Mouse (Mus musculus) spleen, adult 2 months (tissue): ENCODE data around the gene Lgi4. TPM values are rescaled to one million over a fixed set of nuclear protein-coding genes. Genes with fewer than 3 reads are reported as not detected.

Source experiments
- DNase-seq, 2 experiments: peaks; one replicate each; pipeline versions ENCODE4 v3.0.0 to v3.0.0-alpha.2; 2012 to 2021; ENCODE audit warnings: low spot score in 2 of 2, low read depth in 1 of 2
- H3K27ac ChIP-seq: fragments of 200-500 bp; 2 replicates; pipeline ENCODE4 v1.5.1; 2012; ENCODE audit warnings: low read length, inconsistent platforms; ENCODE audit not compliant: insufficient read depth
- H3K27me3 ChIP-seq: fragments of 200-500 bp; 2 replicates; pipeline ENCODE4 v1.6.1; 2012; ENCODE audit warnings: mild to moderate bottlenecking, moderate library complexity, low read length, inconsistent platforms; ENCODE audit not compliant: control insufficient read depth, insufficient read depth
- H3K36me3 ChIP-seq: fragments of 200-500 bp; 2 replicates; pipeline ENCODE4 v1.6.1; 2012; ENCODE audit warnings: mild to moderate bottlenecking, low read length, inconsistent platforms; ENCODE audit not compliant: control insufficient read depth, insufficient read depth
- H3K4me1 ChIP-seq: fragments of 200-500 bp; 2 replicates; pipeline ENCODE4 v1.6.1; 2011; ENCODE audit warnings: inconsistent platforms; ENCODE audit not compliant: control insufficient read depth, insufficient read depth, insufficient read length
- H3K4me3 ChIP-seq: fragments of 200-500 bp; 2 replicates; pipeline ENCODE4 v1.5.1; 2011; ENCODE audit warnings: mild to moderate bottlenecking, inconsistent platforms; ENCODE audit not compliant: insufficient read depth, insufficient read length; ENCODE audit errors: extremely low read depth
- CTCF ChIP-seq: fragments of 200-500 bp; IDR thresholded peaks from 2 replicates; pipeline ENCODE4 v1.5.1; 2011; ENCODE audit warnings: mild to moderate bottlenecking, inconsistent platforms; ENCODE audit not compliant: insufficient read depth, insufficient read length, insufficient replicate concordance; ENCODE audit errors: extremely low read depth
- POLR2A ChIP-seq: fragments of 200-500 bp; IDR thresholded peaks from 2 replicates; pipeline ENCODE4 v1.6.1; 2011; ENCODE audit warnings: low read depth, low read length, inconsistent platforms
- WGBS: fragments of 180-500 bp; shearing (Covaris S2); methylation state at CpG from one replicate; pipeline ENCODE4 v1.1.7; 2018; 5-methylcytosine and 5-hydroxymethylcytosine counted together
- polyA plus RNA-seq: library from polyadenylated mRNA; depleted of rRNA; stranded (reverse); fragments of >200 nt; gene quantifications from 2 replicates; pipeline ENCODE4 v1.2.3, GENCODE M21; 2012

The Lgi4 gene
- polyA plus RNA-seq, 1 experiment: 0.92 TPM

DNA sequence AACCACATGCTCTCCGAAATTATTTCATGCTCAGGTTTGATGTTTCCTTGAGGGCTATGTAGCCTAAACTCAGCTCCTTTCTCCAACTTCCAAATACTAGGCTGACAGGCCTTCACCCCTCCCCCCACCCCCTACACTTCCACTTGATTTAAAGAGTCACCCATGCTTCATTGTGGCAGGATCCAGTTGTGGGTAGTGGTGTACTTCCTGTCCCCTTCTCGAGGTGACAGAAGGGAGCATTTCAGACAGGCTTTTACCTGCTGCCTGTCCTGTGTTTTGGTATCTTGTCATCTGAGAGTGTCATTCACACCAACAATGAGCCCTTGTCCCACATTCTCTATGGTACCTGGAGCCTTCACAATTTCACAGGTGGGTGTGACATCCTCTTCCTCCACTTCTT lies 28.1 kb downstream of the Lgi4 start:
- Histone ChIP-seq H3K36me3 (no peaks in the 10 kb centered on the region), H3K27ac (peak overlapping the region; percentile 44), H3K27me3 (no peaks in the 10 kb centered on the region), H3K4me1 (peaks cover 17% of the 10 kb centered on the region), H3K4me3 (no peak overlapping the region)
- DNase-seq: no peak
- no peak for TF ChIP-seq POLR2A
- no peak for TF ChIP-seq CTCF
- WGBS: 18% methylated on average over 2 of the region's 2 CpGs

- Histone ChIP-seq H3K4me3 (no peak overlapping the region), H3K4me1 (peaks cover 17% of the 10 kb centered on the region), H3K36me3 (no peaks in the 10 kb centered on the region), H3K27me3 (no peaks in the 10 kb centered on the region), H3K27ac (peak overlapping the region; percentile 86; the same call in 1 of the 2 replicates)
- WGBS: 81% methylated on average over 3 of the region's 3 CpGs
- TF ChIP-seq CTCF (no peak), POLR2A (no peak)
- DNase-seq: no peak
Measured at GRCm38 (mm10) chr7:31088206-31088605, 29.1 kb downstream of the Lgi4 start.

DNA sequence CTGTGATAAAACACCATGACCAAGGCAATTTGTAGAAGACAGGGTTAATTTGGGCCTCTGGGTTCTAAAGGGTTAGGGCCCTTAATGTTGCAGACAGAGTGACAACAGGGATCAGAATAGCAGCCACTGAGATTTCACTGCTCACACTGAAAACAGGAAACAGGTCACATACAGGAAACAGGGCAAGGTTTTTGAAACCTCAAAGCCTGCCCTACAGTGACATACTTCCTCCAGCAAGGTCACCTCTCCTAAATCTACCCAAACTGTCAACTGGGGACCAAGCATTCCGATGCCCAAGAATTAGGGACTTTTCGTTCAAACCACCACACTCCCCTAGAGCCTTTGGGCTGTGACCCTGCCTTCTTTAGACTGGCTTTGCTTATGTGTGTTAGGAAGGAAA lies 30.6 kb downstream of the Lgi4 start:
- peak; percentile 49 to 73 for DNase-seq
- no peaks in the 10 kb centered on the region for H3K36me3 ChIP-seq
- H3K4me3 ChIP-seq: no peak overlapping the region
- H3K27me3 ChIP-seq: no peaks in the 10 kb centered on the region
- H3K4me1 ChIP-seq: peaks cover 17% of the 10 kb centered on the region
- peak overlapping the region; percentile 86 for H3K27ac ChIP-seq
- 6% methylated on average over 2 of the region's 2 CpGs for WGBS
- no peak for TF ChIP-seq CTCF
- no peak for TF ChIP-seq POLR2A

DNA sequence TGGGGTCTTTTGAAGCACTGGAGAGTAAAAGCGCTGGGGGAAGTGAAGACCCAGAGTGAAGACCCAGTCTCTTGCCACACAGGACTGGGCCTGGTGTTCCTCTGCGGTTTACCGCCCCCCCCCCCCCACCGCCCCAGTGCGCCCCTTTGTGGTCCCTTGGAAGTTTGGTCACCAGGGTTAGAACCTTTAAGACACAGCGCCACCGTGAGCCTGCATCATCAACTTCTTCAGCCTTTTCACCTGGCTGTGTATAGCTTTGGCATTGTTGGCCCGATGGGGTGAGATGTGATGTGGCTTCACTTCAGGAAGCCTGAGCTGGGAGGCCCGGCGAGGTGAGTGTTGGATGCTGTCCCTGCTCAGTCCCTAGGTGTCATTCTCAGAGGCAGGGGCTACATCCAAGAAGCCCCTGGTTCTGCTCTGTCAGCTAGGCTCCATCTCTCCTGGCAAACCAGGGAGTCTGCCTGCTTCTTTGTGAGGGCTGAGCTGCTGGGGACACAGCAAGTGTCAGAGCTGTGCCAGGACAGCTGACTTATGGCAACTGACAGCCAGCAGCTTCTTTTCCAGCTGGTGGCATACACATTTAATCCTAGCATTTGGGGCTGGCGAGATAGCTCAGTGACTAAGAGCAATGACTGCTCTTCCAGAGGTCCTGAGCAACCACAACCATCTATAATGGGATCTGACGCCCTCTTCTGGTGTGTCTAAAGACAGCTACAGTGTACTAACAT lies 35.8 kb downstream of the Lgi4 start:
- no peak overlapping the region for H3K27ac ChIP-seq
- peak; percentile 15 to 42 for DNase-seq

DNA sequence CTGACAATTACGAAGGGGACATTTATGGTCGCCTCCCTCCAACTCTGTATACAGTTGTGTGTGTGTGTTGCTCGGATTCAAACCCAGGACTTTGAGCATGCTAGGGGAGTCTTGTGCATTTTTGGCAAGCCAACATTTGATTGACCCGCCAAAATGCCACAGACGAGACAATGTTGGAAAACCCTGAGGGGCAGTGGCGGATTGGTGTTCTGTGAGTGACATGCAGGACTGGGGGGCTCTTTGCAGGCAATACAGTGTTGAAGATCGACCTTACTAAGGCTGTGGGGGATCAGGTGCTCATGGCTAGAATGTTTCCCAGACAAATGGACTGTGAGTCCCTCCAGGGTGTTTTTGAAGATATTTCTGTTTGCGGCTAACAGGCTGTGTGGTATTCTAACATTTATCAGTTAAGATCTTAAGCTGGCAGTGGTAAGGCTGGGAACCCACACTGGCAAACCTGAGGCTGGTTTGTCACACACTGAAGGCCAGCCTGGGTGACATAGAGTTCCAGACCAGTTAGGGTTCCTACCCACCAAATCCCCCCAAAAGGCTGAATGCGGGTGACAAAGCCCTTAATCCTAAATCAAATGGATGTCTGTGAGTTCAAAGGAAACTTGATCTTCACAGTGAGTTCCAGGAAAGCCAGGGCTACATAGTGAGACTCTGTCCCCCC lies 37.9 kb downstream of the Lgi4 start:
- Histone ChIP-seq H3K4me3 (no peak overlapping the region), H3K36me3 (no peaks in the 10 kb centered on the region), H3K4me1 (no peaks in the 10 kb centered on the region), H3K27me3 (no peaks in the 10 kb centered on the region), H3K27ac (no peak overlapping the region)
- WGBS: 78% methylated on average over 9 of the region's 9 CpGs
- DNase-seq: no peak
- TF ChIP-seq CTCF: no peak
- no peak for TF ChIP-seq POLR2A

More for the DNA sequence above, 35.8 kb downstream of the Lgi4 start:
- Histone ChIP-seq H3K36me3 (no peaks in the 10 kb centered on the region), H3K27me3 (no peaks in the 10 kb centered on the region), H3K4me1 (peaks cover 2% of the 10 kb centered on the region; the same call in 1 of the 2 replicates), H3K4me3 (no peak overlapping the region)
- TF ChIP-seq POLR2A (no peak), CTCF (no peak)
- WGBS: 22% methylated on average over 12 of the region's 12 CpGs

DNA sequence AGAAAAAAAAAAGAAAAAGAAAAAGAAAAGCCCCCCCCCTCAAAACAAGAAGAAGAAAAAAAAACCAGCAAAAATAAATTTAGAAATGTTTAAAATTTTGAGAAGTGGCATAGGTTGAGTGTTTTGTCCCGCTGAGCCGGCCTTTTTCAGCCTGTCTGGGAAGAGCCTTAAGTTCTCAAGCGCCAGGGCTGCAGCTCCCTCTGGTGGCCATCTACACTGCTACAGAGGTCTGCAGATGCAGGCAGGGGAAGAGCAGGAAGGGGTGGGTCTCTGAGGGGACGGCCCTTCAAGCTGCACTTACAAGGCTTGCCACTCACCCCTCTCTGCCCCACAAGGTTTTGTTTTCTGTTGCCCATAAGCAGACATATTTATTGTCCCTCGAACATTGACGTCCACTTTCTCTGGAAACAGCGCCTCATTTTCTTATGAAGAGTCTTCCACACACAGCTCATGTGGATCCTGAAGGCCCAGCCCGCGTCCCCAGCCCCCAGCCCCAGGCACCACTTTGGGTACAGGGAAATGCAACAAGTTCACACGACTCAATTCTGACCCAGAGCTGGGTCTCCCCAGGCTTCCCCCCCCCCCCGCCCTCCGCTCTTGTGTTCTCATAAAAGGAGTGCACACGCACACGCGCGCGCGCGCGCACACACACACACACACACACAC lies 38.6 kb downstream of the Lgi4 start:
- WGBS: 51% methylated on average over 20 of the region's 20 CpGs
- TF ChIP-seq POLR2A: no peak
- TF ChIP-seq CTCF: peak; percentile 97
- Histone ChIP-seq H3K27ac (no peak overlapping the region), H3K36me3 (no peaks in the 10 kb centered on the region), H3K4me3 (no peak overlapping the region), H3K4me1 (no peaks in the 10 kb centered on the region), H3K27me3 (no peaks in the 10 kb centered on the region)
- DNase-seq: peak; percentile 82 to 91

DNA sequence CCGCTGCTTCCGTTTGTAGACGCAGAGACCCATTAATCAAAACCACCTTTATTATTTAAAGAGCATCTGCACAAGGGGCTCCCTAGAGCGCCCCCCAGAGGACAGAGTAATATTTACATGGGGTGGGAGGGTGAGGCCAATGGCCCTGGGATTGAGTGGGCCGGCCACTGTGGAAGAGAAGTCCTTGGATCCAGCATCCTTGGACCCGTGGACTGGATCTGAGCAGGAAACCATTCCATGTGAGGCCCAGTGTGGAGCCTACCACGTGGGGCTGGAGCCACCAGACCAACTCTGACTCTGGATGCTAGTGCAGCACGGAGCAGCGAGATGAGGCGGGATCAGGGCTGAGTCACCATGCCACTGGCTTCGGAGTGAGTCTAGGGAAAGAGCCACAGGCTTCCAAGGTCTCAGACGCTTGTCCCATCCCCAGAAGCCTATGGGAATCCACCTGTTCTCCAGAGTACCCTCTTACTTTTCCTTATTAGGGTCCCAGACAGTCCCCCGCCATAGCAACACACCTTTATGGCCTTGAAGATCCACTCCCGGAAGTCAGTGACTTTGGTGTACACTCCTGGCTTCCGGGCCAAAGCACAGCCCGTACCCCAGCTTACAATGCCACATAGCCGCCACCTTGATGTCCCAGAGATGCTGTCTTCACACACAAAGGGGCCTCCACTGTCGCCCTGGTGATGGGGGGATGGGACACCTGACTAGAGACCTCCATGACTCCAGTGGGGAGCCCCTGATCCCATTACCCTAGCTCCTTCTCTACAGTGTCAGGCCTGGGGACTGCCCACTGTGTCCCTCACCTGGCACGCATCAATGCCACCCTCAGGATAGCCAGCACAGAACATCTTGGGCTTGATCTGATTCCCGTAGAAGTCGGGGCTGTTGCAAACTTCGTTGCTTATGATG lies 39.8 kb downstream of the Lgi4 start:
- H3K4me3 ChIP-seq: no peak overlapping the region
- no peaks in the 10 kb centered on the region for H3K4me1 ChIP-seq
- TF ChIP-seq CTCF: no peak
- no peaks in the 10 kb centered on the region for H3K36me3 ChIP-seq
- DNase-seq: no peak
- no peaks in the 10 kb centered on the region for H3K27me3 ChIP-seq
- H3K27ac ChIP-seq: no peak overlapping the region
- WGBS: 88% methylated on average over 22 of the region's 22 CpGs
